Mouse (Mus musculus): ENCODE data around the gene Schip1.

DNA sequence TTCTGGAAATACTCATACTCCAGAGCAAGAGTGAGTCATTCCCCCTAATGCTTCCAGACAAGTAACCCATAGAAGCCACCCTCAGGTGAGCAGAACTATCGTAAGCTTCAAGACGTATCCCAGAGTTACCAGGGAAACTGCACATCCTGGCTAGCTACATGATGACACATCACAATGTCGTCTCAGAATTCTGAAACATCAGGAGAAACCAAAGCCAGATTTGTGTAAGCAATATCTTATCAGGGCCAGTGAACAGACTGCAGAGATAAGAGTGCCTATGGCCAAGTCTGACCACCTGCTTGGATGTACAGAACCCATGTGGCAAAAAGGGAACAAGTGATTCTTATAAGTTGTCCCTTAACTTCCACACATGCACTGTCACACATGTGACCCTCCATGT, 440.2 kb downstream of the Schip1 start:
- TF ChIP-seq EP300 (optimal IDR thresholded peaks at IDR 0.05) (no peak), CTCF (IDR thresholded peaks at IDR 0.05; ENCODE audit: low read depth) (no peak)

All from stomach, postnatal 0 days (tissue).